Mouse (Mus musculus): ENCODE results near the gene Ykt6. TPM values are rescaled to one million over a fixed set of nuclear protein-coding genes. Genes with fewer than 3 reads are reported as not detected.

Gene Ykt6
- polyA plus RNA-seq (2012; ENCODE audit: insufficient read depth, insufficient read length, low replicate concordance, missing spikeins) = not detected in 2 replicates

DNA sequence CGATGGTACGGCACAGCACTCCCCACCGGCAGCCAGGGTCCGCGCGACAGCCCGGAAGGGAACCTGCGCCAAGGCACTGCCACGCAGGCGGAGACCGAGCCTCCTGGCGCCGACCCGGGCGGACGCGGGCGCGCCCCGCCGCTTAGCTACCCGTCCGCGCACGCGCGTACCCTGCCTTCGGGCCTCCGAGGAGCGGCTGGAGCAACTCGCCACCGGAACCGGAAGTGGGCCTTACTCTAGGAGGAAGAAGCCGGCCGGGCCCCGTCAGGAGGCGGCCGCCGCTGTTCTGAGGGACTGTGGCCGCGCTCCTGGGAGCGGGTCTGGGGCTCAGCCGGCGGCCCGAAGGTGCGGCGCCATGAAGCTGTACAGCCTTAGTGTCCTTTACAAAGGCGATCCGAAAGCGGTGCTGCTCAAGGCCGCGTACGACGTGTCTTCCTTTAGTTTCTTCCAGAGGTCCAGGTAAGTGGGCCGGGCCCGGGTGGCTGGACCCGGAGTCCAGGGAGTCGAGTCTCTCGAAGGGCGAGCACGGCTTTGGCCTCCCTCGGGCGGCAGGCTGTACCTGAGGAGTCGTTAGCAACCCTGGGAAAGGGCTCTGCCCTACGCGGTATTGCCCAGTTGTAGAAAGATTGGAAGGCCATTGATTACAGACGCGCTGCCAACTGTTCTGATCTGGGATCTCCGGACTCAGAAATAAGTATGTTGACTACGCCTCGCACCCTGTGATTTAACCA, at the start of gene Ykt6:
Gene Ykt6 (plus strand): TSS at position 148 of the 731 bp plus-strand sequence.
- Histone ChIP-seq H3K4me1 (ENCODE audit: control insufficient read depth, insufficient read depth, low read length) (peaks cover 6% of the 10 kb centered on the region), H3K4me3 (ENCODE audit: insufficient read depth, low read depth, low read length) (peak within 1 kb of the TSS; percentile 86), H3K27ac (ENCODE audit: insufficient read depth, low read depth, low read length) (peak within 1 kb of the TSS; percentile 36)
- WGBS = under 1% methylated on average over 71 of the region's 71 CpGs
- TF ChIP-seq POLR2A (IDR thresholded peaks at IDR 0.05; ENCODE audit: insufficient read depth, low read depth, low read length) (peak; percentile 92), CTCF (IDR thresholded peaks at IDR 0.05; ENCODE audit: insufficient read depth, low read depth, low read length) (no peak)

DNA sequence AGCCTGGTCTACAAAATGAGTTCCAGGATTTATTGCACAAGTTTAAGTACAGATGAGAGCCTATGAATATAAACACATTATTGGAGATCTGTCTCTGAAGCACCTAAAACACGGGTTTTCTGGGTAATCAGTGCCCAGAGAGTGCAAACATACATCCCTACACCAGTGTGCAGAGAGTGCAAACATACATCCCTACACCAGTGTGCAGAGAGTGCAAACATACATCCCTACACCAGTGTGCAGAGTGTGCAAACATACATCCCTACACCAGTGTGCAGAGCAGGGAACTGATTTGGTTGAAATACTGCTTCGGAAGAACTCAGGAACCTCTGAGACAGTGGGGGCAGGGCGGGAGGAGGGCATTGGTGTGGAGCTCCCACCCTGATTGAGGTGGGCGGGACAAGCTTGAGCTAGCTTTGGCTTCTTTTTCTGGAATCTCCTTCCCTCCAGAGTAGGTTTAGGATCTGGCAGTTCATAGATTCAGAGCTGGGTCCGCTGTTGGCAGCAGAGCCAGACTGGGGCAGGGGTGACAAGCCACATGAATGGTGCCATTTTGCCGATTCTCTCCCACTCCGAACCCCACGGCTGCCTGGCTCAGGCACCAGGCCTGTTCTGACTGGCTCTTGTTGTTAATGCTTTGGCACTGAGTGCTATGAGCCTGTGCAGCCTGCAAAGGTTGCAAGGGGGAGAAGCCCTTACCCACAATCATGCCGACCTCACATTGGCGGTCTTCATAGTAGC, 49.5 kb upstream of the Ykt6 start:
- TF ChIP-seq CTCF (IDR thresholded peaks at IDR 0.05; ENCODE audit: insufficient read depth, low read depth, low read length) (no peak), POLR2A (IDR thresholded peaks at IDR 0.05; ENCODE audit: insufficient read depth, low read depth, low read length) (no peak)
- 50% methylated on average over 10 of the region's 10 CpGs for WGBS
- H3K27ac ChIP-seq (ENCODE audit: insufficient read depth, low read depth, low read length) = peak overlapping the region; percentile 8; the same call in 1 of the 2 replicates

DNA sequence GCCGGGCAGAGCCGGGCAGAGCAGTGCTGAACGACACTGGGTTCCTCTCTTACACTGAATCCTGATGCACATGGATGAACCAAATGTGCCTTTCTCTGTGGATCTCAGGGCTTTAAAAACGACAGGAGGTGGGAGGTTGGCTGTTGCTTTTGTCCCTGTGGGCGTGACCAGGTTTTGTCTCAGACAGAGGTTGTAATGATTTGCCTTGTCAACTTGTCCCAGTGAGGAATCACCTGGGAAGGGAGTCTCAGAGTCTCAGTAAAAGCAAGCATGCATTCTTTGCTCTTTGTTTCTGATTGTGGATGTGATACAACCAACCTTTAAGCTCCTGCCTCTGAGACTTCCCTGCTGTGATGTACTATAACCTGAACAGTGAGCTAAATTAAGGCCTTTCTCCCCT, 48.4 kb upstream of the Ykt6 start:
- H3K27ac ChIP-seq (ENCODE audit: insufficient read depth, low read depth, low read length) = no peak overlapping the region
- WGBS = 65% methylated on average over 5 of the region's 5 CpGs
- no peak for TF ChIP-seq POLR2A (IDR thresholded peaks at IDR 0.05; ENCODE audit: insufficient read depth, low read depth, low read length)
- TF ChIP-seq CTCF (IDR thresholded peaks at IDR 0.05; ENCODE audit: insufficient read depth, low read depth, low read length) = no peak
- no peak overlapping the region for H3K4me3 ChIP-seq (ENCODE audit: insufficient read depth, low read depth, low read length)
- peaks cover 23% of the 10 kb centered on the region for H3K4me1 ChIP-seq (ENCODE audit: control insufficient read depth, insufficient read depth, low read length)

More for the DNA sequence above, 49.5 kb upstream of the Ykt6 start:
- Histone ChIP-seq H3K4me3 (ENCODE audit: insufficient read depth, low read depth, low read length) (no peak overlapping the region), H3K4me1 (ENCODE audit: control insufficient read depth, insufficient read depth, low read length) (peaks cover 34% of the 10 kb centered on the region)

DNA sequence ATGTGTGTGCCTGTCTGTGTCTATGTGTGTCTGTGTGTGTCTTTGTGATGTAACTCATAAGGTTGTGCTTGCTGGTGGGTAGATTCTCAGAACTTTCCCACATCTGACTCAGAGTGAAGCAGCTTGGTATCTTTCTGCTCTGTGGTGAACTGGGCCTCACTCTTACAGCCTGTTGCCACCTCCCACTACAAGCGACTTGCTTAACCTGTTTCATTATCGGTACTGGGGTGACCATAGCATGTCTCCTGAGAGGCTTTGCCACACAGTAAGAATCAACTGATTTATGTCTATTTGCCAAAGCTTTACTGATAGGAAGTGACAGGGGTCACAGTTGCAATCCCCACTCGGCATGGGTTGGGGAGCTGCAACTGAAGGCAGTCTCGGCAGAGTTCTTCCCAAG, 46.9 kb upstream of the Ykt6 start:
- TF ChIP-seq CTCF (IDR thresholded peaks at IDR 0.05; ENCODE audit: insufficient read depth, low read depth, low read length) = no peak
- no peak for TF ChIP-seq POLR2A (IDR thresholded peaks at IDR 0.05; ENCODE audit: insufficient read depth, low read depth, low read length)
- H3K27ac ChIP-seq (ENCODE audit: insufficient read depth, low read depth, low read length) = no peak overlapping the region
- no peak overlapping the region for H3K4me3 ChIP-seq (ENCODE audit: insufficient read depth, low read depth, low read length)
- H3K4me1 ChIP-seq (ENCODE audit: control insufficient read depth, insufficient read depth, low read length) = peaks cover 13% of the 10 kb centered on the region
- 91% methylated on average over 4 of the region's 4 CpGs for WGBS

DNA sequence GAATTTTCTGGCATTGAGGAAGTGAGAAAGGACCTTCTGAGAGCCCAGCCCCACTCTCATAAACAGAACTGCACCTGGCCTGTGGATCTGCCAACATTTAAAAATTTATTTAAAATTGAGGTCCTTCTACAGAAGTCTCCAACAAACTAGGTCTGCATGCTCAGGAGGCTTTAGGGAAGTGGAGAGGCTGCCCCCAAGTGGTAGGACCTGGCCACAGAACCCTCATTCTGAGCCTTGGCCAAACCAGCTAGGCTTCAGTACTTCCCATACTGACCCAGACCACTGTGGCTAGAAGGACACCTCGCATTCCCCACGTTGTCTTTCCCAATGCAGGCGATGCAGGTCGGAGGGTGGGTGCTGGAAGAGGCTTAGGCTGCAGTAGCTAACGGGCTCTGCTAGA, 42.9 kb upstream of the Ykt6 start:
- Histone ChIP-seq H3K4me1 (ENCODE audit: control insufficient read depth, insufficient read depth, low read length) (no peaks in the 10 kb centered on the region), H3K4me3 (ENCODE audit: insufficient read depth, low read depth, low read length) (no peak overlapping the region), H3K27ac (ENCODE audit: insufficient read depth, low read depth, low read length) (no peak overlapping the region)
- no peak for TF ChIP-seq POLR2A (IDR thresholded peaks at IDR 0.05; ENCODE audit: insufficient read depth, low read depth, low read length)
- TF ChIP-seq CTCF (IDR thresholded peaks at IDR 0.05; ENCODE audit: insufficient read depth, low read depth, low read length) = 0 out of 2 replicates have a peak, but pooled peaks have one; percentile 35
- 35% methylated on average over 5 of the region's 5 CpGs for WGBS

DNA sequence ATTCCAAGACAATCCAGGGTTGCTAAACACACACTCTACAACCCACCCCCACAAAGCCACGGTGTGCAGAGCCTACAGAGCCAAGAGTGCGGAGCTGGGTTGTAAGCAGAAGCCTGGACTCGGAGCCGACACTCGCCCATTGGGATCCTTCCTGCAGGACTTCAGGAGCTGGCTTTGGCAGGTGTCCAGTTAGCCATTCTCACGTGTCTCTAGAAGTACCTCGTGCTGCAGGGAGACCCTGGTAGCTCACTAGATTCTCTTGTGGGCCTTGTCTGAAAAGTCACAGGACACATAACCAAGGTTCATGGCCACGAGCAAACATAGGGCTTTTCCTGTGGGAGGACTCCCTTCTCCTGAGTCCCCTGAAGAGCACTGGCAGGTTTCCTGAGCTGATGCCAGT, 42.2 kb upstream of the Ykt6 start:
- Histone ChIP-seq H3K4me3 (ENCODE audit: insufficient read depth, low read depth, low read length) (no peak overlapping the region), H3K4me1 (ENCODE audit: control insufficient read depth, insufficient read depth, low read length) (no peaks in the 10 kb centered on the region), H3K27ac (ENCODE audit: insufficient read depth, low read depth, low read length) (no peak overlapping the region)
- 63% methylated on average over 8 of the region's 8 CpGs for WGBS
- TF ChIP-seq POLR2A (IDR thresholded peaks at IDR 0.05; ENCODE audit: insufficient read depth, low read depth, low read length) (no peak), CTCF (IDR thresholded peaks at IDR 0.05; ENCODE audit: insufficient read depth, low read depth, low read length) (no peak)

DNA sequence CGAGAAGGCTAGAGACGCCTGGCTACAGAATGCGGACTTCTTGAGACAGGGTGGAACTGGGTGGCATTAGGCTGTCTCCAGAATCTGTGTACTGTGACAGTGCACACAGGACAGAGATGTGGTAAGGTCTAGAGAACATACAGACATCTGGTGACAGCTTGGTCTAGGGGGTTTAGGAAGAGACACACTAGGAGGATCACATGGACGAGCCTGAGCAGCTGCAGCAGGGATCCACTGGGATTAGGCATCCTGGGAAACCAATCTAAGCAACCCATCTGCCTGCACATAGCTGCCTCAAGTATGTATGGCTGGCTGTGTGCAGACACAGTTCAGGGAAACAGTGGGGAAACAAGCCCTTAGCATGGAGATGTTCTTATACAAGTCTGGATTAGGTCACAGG, 41.6 kb upstream of the Ykt6 start:
- 81% methylated on average over 4 of the region's 4 CpGs for WGBS
- H3K4me3 ChIP-seq (ENCODE audit: insufficient read depth, low read depth, low read length) = no peak overlapping the region
- no peak overlapping the region for H3K27ac ChIP-seq (ENCODE audit: insufficient read depth, low read depth, low read length)

DNA sequence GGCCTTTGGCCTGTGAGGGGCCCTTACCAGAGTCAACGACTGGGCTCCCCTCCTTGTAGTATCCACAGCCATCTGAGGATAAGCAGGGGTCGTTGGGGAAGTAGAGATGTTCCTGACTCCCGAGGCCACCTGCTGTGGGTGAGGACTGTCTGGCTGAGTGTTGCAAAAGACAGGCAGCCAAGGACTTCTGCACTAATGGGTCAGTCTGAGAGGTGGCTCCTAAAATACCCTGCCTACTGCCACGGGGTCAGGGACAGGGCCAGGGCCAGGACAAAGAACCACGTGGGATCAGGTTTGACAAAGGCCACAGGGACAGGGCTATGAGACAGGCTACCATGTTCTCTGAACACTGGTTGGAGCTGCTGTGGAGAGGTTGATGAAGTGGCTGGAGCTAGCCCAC, 40.6 kb upstream of the Ykt6 start:
- Histone ChIP-seq H3K27ac (ENCODE audit: insufficient read depth, low read depth, low read length) (no peak overlapping the region), H3K4me3 (ENCODE audit: insufficient read depth, low read depth, low read length) (no peak overlapping the region), H3K4me1 (ENCODE audit: control insufficient read depth, insufficient read depth, low read length) (no peaks in the 10 kb centered on the region)
- 65% methylated on average over 5 of the region's 5 CpGs for WGBS
- TF ChIP-seq POLR2A (IDR thresholded peaks at IDR 0.05; ENCODE audit: insufficient read depth, low read depth, low read length) (no peak), CTCF (IDR thresholded peaks at IDR 0.05; ENCODE audit: insufficient read depth, low read depth, low read length) (no peak)

More for the DNA sequence above, 41.6 kb upstream of the Ykt6 start:
- no peaks in the 10 kb centered on the region for H3K4me1 ChIP-seq (ENCODE audit: control insufficient read depth, insufficient read depth, low read length)
- TF ChIP-seq POLR2A (IDR thresholded peaks at IDR 0.05; ENCODE audit: insufficient read depth, low read depth, low read length) (no peak), CTCF (IDR thresholded peaks at IDR 0.05; ENCODE audit: insufficient read depth, low read depth, low read length) (no peak)
